Mouse (Mus musculus): ENCODE measurements around the gene Fam118a. TPM values are rescaled to one million over a fixed set of nuclear protein-coding genes. Genes with fewer than 3 reads are reported as not detected.

Gene Fam118a
- polyA plus RNA-seq (2015; fragmentation: Nextera tagmentation; extraction: Ambion mirVana), result 25.3 and 25.4 TPM in 2 replicates

DNA sequence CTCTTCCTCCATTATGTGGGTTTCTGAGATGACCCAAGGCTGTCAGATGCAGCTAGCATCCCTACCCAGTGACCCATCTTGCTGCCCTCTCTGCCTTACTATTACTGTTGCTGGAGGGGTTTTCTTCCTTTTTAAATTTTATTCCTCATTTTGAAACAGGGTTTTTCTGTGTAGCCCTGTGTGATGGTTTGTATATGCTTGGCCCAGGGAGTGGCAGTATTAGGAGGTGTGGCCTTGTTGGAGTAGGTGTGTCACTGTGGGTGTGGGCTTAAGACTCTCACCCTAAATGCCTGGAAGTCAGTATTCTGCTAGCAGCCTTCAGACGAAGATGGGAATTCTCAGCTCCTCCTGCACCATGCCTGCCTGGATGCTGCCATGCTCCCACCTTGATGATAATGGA is at the start of gene Fam118a:
Fam118a (plus strand) TSS at position 301 of the 400 bp plus-strand sequence.

DNA sequence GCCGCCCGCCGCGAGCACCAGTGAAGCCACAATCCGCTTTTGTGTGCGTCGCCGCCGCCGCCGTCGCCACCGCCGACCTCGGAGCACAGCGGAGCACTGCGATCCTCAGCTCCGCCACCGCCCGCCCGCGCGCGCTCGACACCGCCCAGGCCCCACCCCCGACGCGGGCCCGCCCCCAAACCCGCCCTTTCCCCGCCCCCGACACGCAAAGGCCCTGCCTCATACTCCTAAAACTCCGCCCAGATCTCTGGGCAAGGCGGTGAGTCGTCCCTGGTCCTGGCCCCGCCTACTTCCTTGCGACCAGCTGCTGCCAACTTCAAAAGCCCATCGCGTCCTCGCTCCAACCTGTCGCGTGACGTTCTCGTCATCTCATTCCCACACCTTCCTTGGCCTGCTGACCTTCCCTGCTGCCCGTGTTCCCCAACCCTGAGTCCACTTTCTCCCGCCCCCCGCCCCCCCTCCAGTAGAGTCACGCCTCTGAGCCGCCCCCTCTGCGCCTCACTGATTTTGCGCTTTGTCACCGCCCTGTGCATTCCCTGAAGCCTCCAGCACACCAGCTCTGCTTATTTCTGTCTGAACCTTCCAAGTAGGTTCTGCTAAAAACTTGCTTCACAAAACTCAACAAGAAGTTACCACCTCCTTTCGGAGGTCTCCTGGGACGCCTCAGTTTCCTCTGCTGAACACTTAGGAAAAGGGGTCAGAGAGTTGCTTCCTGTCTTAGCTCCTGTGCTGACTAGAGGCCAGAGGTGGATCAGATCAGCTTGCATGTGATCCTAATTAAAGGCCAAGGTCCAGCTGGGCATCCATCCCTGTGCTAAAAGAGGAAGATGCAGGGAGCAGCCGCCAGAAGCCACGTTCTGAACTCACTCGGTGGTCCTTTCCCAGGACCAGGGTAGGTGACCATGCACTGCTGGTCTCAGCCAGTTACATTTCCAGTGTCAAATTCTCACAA is 40.6 kb upstream of the Fam118a start, which contains the start of gene 5031439G07Rik:
5031439G07Rik (minus strand) TSS at position 678 of the 952 bp plus-strand sequence.

GRCm38 (mm10) chr15:85016951-85017664 is 11.6 kb upstream of the Fam118a start, which contains the start of gene Upk3a:
Gene Upk3a (plus strand): TSS chr15:85017141.

Other genes starting within 250 kb of the Fam118a start
- gene Phf21b, start 172.9 kb upstream of the Fam118a start, polyA plus RNA-seq (2015; fragmentation: Nextera tagmentation; extraction: Ambion mirVana), result 1.2 and 1.3 TPM in 2 replicates
- gene Gm29666, start 108.9 kb upstream of the Fam118a start, polyA plus RNA-seq (2015; fragmentation: Nextera tagmentation; extraction: Ambion mirVana), result 0.70 and 0.87 TPM in 2 replicates
- gene Nup50, start 105.5 kb upstream of the Fam118a start, polyA plus RNA-seq (2015; fragmentation: Nextera tagmentation; extraction: Ambion mirVana), result 16.5 and 17.5 TPM in 2 replicates
- 33.6 and 53.4 TPM in 2 replicates for gene 5031439G07Rik, start 40.4 kb upstream of the Fam118a start, polyA plus RNA-seq (2015; fragmentation: Nextera tagmentation; extraction: Ambion mirVana)
- gene Upk3a, start 11.8 kb upstream of the Fam118a start, polyA plus RNA-seq (2015; fragmentation: Nextera tagmentation; extraction: Ambion mirVana), result 1.7 and 2.5 TPM in 2 replicates
- gene Smc1b, start 103.0 kb downstream of the Fam118a start, polyA plus RNA-seq (2015; fragmentation: Nextera tagmentation; extraction: Ambion mirVana), result 0.09 and 0.21 TPM in 2 replicates
- 0.76 and 0.94 TPM in 2 replicates for gene Ribc2, start 103.1 kb downstream of the Fam118a start, polyA plus RNA-seq (2015; fragmentation: Nextera tagmentation; extraction: Ambion mirVana)
- gene Fbln1, start 177.0 kb downstream of the Fam118a start, polyA plus RNA-seq (2015; fragmentation: Nextera tagmentation; extraction: Ambion mirVana), result 63.5 and 71.0 TPM in 2 replicates

All from neural tube, postnatal 0 days (tissue).